Mouse (Mus musculus) macrophage (primary cell): ENCODE measurements around the gene Best2. TPM values are rescaled to one million over a fixed set of nuclear protein-coding genes. Genes with fewer than 3 reads are reported as not detected.
A peak's percentile ranks its signal among the peaks of the same experiment; 100 is the strongest.

Experiments
- H3K27ac ChIP-seq: fragments of 350-480 bp; formaldehyde crosslinking; 2 replicates; pipeline ENCODE4 v1.9.0; 2021
- H3K36me3 ChIP-seq: fragments of 350-480 bp; formaldehyde crosslinking; 2 replicates; pipeline ENCODE4 v1.9.0; 2021; ENCODE audit errors: inconsistent target
- H3K4me3 ChIP-seq: fragments of 350-480 bp; formaldehyde crosslinking; 2 replicates; pipeline ENCODE4 v1.9.0; 2021; ENCODE audit errors: inconsistent target
- H3K79me2 ChIP-seq: fragments of 350-480 bp; formaldehyde crosslinking; 2 replicates; pipeline ENCODE4 v1.9.0; 2021; ENCODE audit errors: inconsistent target
- WGBS: methylation state at CpG from one replicate; pipeline ENCODE4 v1.1.7; 2026; ENCODE audit warnings: inconsistent platforms; ENCODE audit not compliant: missing documents; 5-methylcytosine and 5-hydroxymethylcytosine counted together
- polyA plus RNA-seq: library from polyadenylated mRNA; stranded (reverse); fragments of 250-400 nt; gene quantifications from 3 replicates; pipeline ENCODE4 v1.2.4, GENCODE M21; 2018; ENCODE audit warnings: inconsistent platforms

Best2 gene
- polyA plus RNA-seq, 1 experiment from 2014 or later, result not detected

DNA sequence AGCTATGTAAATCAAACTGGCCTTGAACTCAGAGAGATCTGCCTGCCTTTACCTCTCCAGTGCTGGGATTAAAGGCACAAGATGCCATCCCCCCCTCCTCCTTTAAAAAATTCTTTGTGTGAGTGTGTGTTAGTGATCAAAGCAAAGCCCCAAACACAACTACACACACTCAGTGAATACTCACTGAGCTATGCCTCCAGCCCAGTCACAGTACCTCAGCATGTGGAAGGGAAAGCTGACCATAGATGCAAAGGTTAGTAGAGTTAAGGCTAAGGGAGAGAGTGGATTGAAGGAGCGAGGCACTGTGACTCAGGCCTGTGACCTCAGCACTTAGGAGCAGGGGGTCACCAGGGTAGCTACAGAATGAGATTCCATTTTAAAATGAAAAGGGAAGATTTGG, 41.3 kb downstream of the Best2 start:
- WGBS, result 93% methylated on average over 1 of the region's 1 CpGs
- peaks cover 29% of the 10 kb centered on the region for H3K79me2 ChIP-seq
- no peak overlapping the region for H3K27ac ChIP-seq
- H3K4me3 ChIP-seq, result no peak overlapping the region
- H3K36me3 ChIP-seq, result peaks cover 26% of the 10 kb centered on the region

DNA sequence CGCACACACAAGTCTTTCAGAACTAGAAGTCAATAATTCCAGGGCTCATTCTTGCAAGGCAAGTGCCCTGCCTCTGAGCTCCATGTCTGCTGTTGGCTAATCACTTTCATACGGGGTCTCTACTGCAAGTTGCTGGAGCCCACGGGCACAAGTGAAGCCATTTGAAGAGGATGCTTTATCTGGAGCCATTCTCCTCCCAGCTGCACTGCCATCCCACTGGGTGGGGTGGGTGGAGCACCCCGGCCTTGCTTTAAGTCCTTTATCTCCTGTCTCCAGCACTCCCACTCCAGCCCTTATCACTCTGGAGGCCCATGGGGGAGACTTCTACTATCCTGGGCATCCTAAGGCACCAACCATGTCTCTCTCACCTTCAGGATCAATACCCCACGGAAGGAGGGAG, 43.4 kb downstream of the Best2 start:
- Histone ChIP-seq H3K27ac (no peak overlapping the region), H3K4me3 (no peak overlapping the region), H3K79me2 (peaks cover 13% of the 10 kb centered on the region), H3K36me3 (peaks cover 26% of the 10 kb centered on the region)
- 98% methylated on average over 5 of the region's 5 CpGs for WGBS

DNA sequence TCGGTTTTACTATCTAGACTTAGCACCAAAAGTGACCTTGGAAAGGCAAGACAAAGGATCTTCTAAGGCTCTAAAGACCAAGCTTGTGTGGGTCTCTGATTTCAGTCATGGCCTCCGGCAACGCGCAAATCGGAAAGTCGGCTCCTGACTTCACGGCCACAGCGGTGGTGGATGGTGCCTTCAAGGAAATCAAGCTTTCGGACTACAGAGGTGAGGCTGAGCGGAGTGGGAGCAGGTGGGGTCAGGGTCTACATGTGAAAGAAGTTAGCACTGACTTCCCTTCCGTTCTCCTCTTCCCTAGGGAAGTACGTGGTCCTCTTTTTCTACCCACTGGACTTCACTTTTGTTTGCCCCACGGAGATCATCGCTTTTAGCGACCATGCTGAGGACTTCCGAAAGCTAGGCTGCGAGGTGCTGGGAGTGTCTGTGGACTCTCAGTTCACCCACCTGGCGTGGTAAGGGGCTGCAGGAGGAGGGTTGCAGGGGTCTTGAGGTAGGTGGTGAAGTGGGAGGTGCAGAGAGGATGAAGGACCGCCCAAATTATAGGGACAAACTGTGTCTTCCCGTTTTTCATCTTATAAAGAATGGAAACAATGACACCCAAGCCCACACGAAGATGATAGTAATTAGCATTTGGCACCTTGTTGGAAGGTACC, 44.1 kb downstream of the Best2 start:
- H3K27ac ChIP-seq, result peak overlapping the region; percentile 88
- H3K79me2 ChIP-seq, result peaks cover 13% of the 10 kb centered on the region
- H3K4me3 ChIP-seq, result peak overlapping the region; percentile 79
- H3K36me3 ChIP-seq, result peaks cover 26% of the 10 kb centered on the region
- 24% methylated on average over 20 of the region's 21 CpGs for WGBS

DNA sequence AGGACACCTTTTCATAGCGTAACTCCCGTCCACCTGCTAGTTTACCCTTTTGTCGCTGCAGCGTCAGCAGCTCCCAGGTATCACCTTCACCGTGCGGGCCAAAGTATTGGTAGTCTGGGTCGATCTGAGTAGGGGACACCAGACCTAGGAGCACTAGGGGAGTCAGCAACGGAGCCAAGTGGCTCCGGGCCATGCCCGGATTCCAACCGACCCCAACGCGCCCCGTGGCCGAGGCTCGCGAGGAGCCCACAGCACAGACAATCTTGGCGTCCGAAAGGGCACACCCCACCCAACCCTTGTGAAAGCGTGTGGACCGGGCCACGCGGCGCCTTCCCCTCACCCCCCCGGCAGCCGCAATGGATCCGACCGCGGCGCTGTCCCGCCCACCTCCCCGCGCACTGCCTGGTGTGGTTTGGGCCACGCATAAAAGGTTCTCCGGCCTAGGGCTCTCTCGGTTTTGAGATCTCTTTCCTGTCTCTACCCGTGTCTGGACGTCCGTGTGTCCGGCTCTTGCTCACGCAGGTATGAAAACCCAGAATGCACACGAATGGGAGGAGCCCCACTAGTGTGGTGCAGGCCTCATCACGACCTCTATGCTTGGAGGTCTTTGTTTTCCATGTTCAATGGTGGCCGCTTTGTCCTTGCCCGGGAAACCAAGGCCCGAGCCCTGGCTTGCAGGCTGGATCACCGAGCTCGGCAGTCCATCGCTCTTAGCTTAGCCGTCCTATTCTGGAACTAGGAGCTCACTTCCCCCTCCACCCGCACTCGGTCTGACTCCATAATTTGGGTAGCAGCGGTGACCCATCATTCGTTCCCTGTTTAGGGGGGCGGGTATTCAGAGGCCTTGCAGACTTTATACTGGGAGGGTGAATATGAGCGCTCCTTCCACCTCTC, 44.8 kb downstream of the Best2 start, which contains the start of the genes Gm49661, Prdx2 and Rnaseh2a:
Gene Gm49661 (minus strand): TSS at position 193 of the 894 bp plus-strand sequence.
Gene Prdx2 (plus strand): TSS at position 347 of the 894 bp plus-strand sequence.
Gene Rnaseh2a (minus strand): TSS at position 527 of the 894 bp plus-strand sequence.
- Histone ChIP-seq H3K36me3 (peaks cover 26% of the 10 kb centered on the region), H3K4me3 (peak within 1 kb of the TSS; percentile 79), H3K27ac (peak within 1 kb of the TSS; percentile 88), H3K79me2 (peaks cover 13% of the 10 kb centered on the region)
- whole genome bisulfite sequencing, result under 1% methylated on average over 56 of the region's 56 CpGs

DNA sequence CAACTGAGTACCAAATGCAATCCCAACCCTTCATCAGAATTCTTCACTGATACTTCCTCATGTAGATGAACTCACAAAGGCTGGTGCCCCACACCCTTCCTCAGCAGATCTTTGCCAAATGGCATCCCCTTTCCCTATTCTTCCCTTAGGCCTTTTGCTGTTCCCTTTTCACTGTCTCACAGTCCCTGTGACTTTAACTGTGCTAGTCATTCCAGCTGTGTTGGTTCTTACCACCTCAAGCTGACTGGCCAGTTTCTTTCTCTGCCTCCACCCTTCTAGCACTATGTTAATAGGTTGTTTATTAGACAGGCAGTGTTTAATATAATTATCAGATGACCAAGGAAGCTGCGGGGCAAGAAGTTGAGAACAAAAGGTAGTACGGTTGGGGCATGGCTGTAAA, 45.7 kb downstream of the Best2 start:
- 8% methylated on average over 2 of the region's 2 CpGs for WGBS
- H3K4me3 ChIP-seq, result peak overlapping the region; percentile 79
- peak overlapping the region; percentile 88 for H3K27ac ChIP-seq
- peaks cover 26% of the 10 kb centered on the region for H3K36me3 ChIP-seq
- peaks cover 13% of the 10 kb centered on the region for H3K79me2 ChIP-seq

DNA sequence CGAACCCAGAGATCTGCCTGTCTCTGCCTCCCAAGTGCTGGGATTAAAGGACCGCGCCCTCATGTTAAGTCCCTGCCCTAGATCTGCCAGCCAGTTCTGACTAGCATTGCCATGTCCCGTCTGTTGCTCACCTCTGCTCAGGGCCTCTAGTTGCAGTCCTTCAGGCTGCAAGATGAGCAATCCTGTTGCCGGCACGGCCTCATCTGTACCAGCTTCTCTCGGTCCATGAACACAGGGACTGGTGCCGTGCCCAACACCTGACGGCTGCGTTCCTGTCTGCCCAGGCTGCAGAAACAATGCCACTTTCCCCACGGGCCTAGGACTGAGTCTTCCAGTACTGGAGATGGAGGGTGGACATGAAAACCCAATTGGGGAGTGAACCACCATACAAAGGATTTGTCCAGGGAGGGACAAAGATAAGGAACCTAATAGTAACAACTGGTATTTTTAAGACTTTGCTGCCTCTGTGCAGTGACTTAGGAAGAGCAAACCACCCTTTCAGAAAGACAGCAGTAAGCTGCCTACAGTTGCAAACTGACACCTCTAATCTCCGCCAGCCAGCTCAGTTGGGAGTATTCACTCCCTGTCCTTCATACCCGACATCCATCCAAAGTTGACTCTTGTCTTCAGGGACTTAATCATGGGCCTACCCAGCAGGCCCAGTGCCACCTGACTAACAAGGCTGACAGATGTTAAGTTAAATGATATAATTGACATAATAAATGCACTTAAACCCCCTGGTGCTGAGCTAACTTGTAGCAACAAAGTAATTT, 46.6 kb downstream of the Best2 start:
- WGBS, result 93% methylated on average over 13 of the region's 13 CpGs
- H3K4me3 ChIP-seq, result no peak overlapping the region
- peaks cover 13% of the 10 kb centered on the region for H3K79me2 ChIP-seq
- peaks cover 18% of the 10 kb centered on the region for H3K36me3 ChIP-seq
- H3K27ac ChIP-seq, result peak overlapping the region; percentile 88

DNA sequence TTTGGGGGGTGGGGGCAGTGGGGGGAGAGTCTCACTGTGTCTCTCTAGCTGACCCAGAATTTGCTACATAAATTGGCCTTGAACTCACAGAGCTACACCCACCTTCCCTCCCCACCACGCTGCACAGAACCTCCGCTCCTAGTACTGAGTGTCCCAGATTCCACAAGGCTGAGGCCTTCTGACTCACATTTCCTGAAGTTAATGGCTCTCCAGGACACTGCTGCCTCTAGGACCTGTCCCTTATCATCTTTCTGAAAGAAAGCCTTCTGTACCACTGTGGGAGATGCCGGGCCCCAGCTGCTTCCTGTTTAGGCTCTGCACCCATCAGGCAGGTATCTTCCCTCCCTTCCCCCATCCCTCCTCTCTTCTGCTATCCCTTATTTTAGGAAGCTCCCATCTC, 47.7 kb downstream of the Best2 start:
- Histone ChIP-seq H3K79me2 (peaks cover 13% of the 10 kb centered on the region), H3K36me3 (peaks cover 7% of the 10 kb centered on the region), H3K4me3 (no peak overlapping the region), H3K27ac (no peak overlapping the region)
- WGBS, result 61% methylated on average over 3 of the region's 3 CpGs

DNA sequence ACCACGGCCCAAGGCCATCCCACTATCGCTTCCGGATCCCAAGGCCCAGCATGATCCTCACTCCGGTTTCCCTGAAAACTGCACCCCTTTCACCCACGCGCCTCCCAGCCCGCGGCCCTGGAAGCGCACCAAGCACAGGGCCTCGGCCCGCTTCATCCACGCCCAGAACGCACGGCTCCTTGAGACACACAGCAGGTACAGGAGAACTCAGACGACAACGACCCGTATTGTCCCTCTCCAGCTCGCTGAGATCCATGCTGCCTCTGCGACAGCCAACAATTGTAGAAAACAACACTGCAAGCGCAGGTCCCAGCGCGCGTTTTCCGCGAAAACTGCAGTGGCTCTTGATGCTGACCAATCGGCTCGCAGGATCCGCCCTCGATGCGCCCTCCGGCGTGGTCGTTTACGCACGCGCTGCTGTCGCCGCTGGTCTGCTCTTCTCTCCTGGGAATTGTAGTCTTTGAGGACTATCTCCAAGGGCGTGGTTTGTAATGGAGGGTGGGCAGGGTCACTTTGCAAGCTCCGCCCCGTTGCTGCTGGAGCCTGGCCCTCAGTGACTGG, 48.5 kb downstream of the Best2 start:
- Histone ChIP-seq H3K4me3 (peak overlapping the region; percentile 71), H3K79me2 (peaks cover 11% of the 10 kb centered on the region), H3K36me3 (0 out of 2 replicates have a peak, but pooled peaks cover 7% of the 10 kb centered on the region), H3K27ac (peak overlapping the region; percentile 28)
- WGBS, result under 1% methylated on average over 41 of the region's 41 CpGs

DNA sequence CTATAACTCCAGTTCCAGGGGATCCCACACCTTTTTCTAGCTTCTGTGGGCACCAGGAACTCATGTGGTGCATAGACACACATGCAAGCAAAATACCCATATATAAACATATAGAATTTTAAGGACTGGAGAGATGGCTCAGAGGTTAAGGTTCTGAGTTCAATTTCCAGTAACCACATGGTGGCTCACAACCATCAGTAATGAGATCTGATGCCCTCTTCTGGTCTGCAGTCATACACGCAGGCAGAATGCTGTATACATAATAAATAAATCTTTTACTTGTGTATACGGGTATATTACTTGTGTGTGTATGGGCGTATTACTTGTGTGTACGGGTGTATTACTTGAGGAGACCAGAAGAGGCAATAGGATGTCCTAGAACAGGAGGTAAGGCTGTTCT, 50.4 kb downstream of the Best2 start:
- WGBS, result 92% methylated on average over 4 of the region's 4 CpGs
- Histone ChIP-seq H3K27ac (no peak overlapping the region), H3K79me2 (no peaks in the 10 kb centered on the region; the same call in 1 of the 2 replicates), H3K36me3 (0 out of 2 replicates have a peak, but pooled peaks cover 7% of the 10 kb centered on the region), H3K4me3 (no peak overlapping the region)

DNA sequence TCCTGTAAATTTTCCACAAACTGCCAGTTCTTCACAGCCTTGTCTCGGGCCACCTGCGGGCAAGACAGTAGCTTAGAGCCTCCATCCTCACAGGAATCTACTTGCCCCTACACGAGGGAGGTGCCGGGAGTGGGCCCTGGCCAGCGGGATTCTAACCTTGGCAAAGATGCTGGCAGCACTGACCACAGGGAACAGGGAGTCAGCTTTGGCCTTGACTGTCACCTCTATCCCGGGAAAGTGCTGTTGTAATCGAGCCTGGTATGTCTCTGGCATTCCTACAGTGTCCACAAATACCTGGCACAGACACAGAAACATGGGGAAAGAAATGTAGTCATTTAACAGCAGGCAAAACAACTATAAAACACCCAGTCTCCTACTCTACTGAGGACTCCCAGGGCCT, 54.5 kb downstream of the Best2 start:
- Histone ChIP-seq H3K79me2 (no peaks in the 10 kb centered on the region), H3K36me3 (peaks cover 14% of the 10 kb centered on the region; the same call in 1 of the 2 replicates), H3K27ac (no peak overlapping the region), H3K4me3 (no peak overlapping the region)
- 98% methylated on average over 5 of the region's 7 CpGs for WGBS

Other genes starting within 250 kb of the Best2 start
- 3.6 to 6.9 TPM (median 4.3 TPM) in 3 replicates for gene Nfix, start 214.2 kb downstream of the Best2 start, polyA plus RNA-seq
- 1.2 to 3.3 TPM (median 2.9 TPM) in 3 replicates for gene Dand5, start 191.7 kb downstream of the Best2 start, polyA plus RNA-seq
- gene Gadd45gip1, start 183.0 kb downstream of the Best2 start, polyA plus RNA-seq, result 5.8 to 13.9 TPM (median 8.6 TPM) in 3 replicates
- 49.2 to 87.2 TPM (median 79.3 TPM) in 3 replicates for gene Rad23a, start 173.9 kb downstream of the Best2 start, polyA plus RNA-seq
- 836 to 3,382 TPM (median 1,154 TPM) in 3 replicates for gene Calr, start 167.6 kb downstream of the Best2 start, polyA plus RNA-seq
- gene Farsa, start 157.5 kb downstream of the Best2 start, polyA plus RNA-seq, result 24.5 to 43.1 TPM (median 29.5 TPM) in 3 replicates
- 7.0 to 30.9 TPM (median 18.1 TPM) in 3 replicates for gene Syce2, start 142.4 kb downstream of the Best2 start, polyA plus RNA-seq
- 11.1 to 13.7 TPM (median 12.0 TPM) in 3 replicates for gene Gcdh, start 120.6 kb downstream of the Best2 start, polyA plus RNA-seq
- 0.09 TPM in 1 of 3 replicates, not detected in the others for gene Klf1, start 112.6 kb downstream of the Best2 start, polyA plus RNA-seq
- gene Dnase2a, start 106.0 kb downstream of the Best2 start, polyA plus RNA-seq, result 160 to 211 TPM (median 178 TPM) in 3 replicates
- 0.04 to 0.06 TPM in 2 of 3 replicates, not detected in the other for gene Mast1, start 77.2 kb downstream of the Best2 start, polyA plus RNA-seq
- gene Rtbdn, start 67.5 kb downstream of the Best2 start, polyA plus RNA-seq, result not detected in 3 replicates
- not detected in 3 replicates for gene Gm49661, start 45.1 kb downstream of the Best2 start, polyA plus RNA-seq
- 77.7 to 148 TPM (median 146 TPM) in 3 replicates for gene Prdx2, start 44.9 kb downstream of the Best2 start, polyA plus RNA-seq
- 15.9 to 39.3 TPM (median 26.2 TPM) in 3 replicates for gene Rnaseh2a, start 44.8 kb downstream of the Best2 start, polyA plus RNA-seq
- gene Junb, start 35.8 kb downstream of the Best2 start, polyA plus RNA-seq, result 26.1 to 86.4 TPM (median 61.3 TPM) in 3 replicates
- 4.9 to 10.9 TPM (median 6.1 TPM) in 3 replicates for gene Hook2, start 23.9 kb downstream of the Best2 start, polyA plus RNA-seq
- 120 to 138 TPM (median 122 TPM) in 3 replicates for gene Asna1, start 10.8 kb upstream of the Best2 start, polyA plus RNA-seq
- gene Trir, start 12.3 kb upstream of the Best2 start, polyA plus RNA-seq, result 143 to 170 TPM (median 168 TPM) in 3 replicates
- 14.1 to 30.6 TPM (median 26.6 TPM) in 3 replicates for gene Tnpo2, start 22.4 kb upstream of the Best2 start, polyA plus RNA-seq
- 4.8 to 12.5 TPM (median 8.4 TPM) in 3 replicates for gene Fbxw9, start 45.5 kb upstream of the Best2 start, polyA plus RNA-seq
- not detected in 3 replicates for gene Gm5741, start 53.5 kb upstream of the Best2 start, polyA plus RNA-seq
- 28.6 to 47.4 TPM (median 37.1 TPM) in 3 replicates for gene Dhps, start 57.2 kb upstream of the Best2 start, polyA plus RNA-seq
- gene Wdr83os, start 66.2 kb upstream of the Best2 start, polyA plus RNA-seq, result 66.3 to 79.6 TPM (median 68.7 TPM) in 3 replicates
- gene Wdr83, start 66.8 kb upstream of the Best2 start, polyA plus RNA-seq, result 13.5 to 19.5 TPM (median 15.7 TPM) in 3 replicates
- gene Man2b1, start 68.7 kb upstream of the Best2 start, polyA plus RNA-seq, result 375 to 585 TPM (median 491 TPM) in 3 replicates
- gene Zfp791, start 108.6 kb upstream of the Best2 start, polyA plus RNA-seq, result 1.2 to 2.6 TPM (median 1.4 TPM) in 3 replicates
- gene Cks1brt, start 137.4 kb upstream of the Best2 start, polyA plus RNA-seq, result not detected in 3 replicates
- not detected in 3 replicates for gene Olfr371, start 211.5 kb upstream of the Best2 start, polyA plus RNA-seq